Mouse (Mus musculus) hindbrain, embryonic 14.5 days (tissue): ENCODE results near the gene Cdk5r2. TPM values are rescaled to one million over a fixed set of nuclear protein-coding genes. Genes with fewer than 3 reads are reported as not detected.
"Not testable (repeated sequence)": the region's sequence is repeated elsewhere in the genome, so short reads cannot be mapped to it uniquely, and the experiment has no call there.

Experiments
- ATAC-seq: fragments of 200-750 bp; cut with Nextera tagmentation; 2 replicates; pipeline ENCODE4 v1.8.0; 2017; ENCODE audit warnings: moderate number of reproducible peaks, mild to moderate bottlenecking, moderate TSS enrichment, moderate library complexity; ENCODE audit not compliant: low FRiP score
- DNase-seq: peaks from one replicate; pipeline ENCODE4 v3.0.0-alpha.2; 2015; ENCODE audit warnings: low spot score
- H3K27ac ChIP-seq: fragments of 300-500 bp; sonication (generic); 2 replicates; pipeline ENCODE4 v1.5.1; 2014; ENCODE audit warnings: mild to moderate bottlenecking, moderate library complexity
- H3K27me3 ChIP-seq: fragments of 300-500 bp; sonication (generic); 2 replicates; pipeline ENCODE4 v1.6.1; 2014; ENCODE audit warnings: mild to moderate bottlenecking, low read length, mixed read lengths; ENCODE audit not compliant: control insufficient read depth, insufficient read depth
- H3K36me3 ChIP-seq: fragments of 300-500 bp; sonication (generic); replicated peaks from 2 replicates; pipeline ENCODE4 v1.6.1; 2014; ENCODE audit not compliant: control insufficient read depth, insufficient read depth
- H3K4me1 ChIP-seq: fragments of 300-500 bp; sonication (generic); replicated peaks from 2 replicates; pipeline ENCODE4 v1.6.1; 2014; ENCODE audit warnings: antibody characterized with exemption, low read length, mixed read lengths; ENCODE audit not compliant: control insufficient read depth, insufficient read depth
- H3K4me2 ChIP-seq: fragments of 300-500 bp; sonication (generic); replicated peaks from 2 replicates; pipeline ENCODE4 v1.6.1; 2014; ENCODE audit warnings: mild to moderate bottlenecking, moderate library complexity
- H3K4me3 ChIP-seq: fragments of 300-500 bp; sonication (generic); replicated peaks from 2 replicates; pipeline ENCODE4 v1.5.1; 2014; ENCODE audit warnings: mild to moderate bottlenecking, low read length
- H3K9ac ChIP-seq: fragments of 300-500 bp; sonication (generic); 2 replicates; pipeline ENCODE4 v1.6.1; 2014
- H3K9me3 ChIP-seq: fragments of 300-500 bp; sonication (generic); 2 replicates; pipeline ENCODE4 v1.6.1; 2016; ENCODE audit warnings: low read length; ENCODE audit not compliant: control insufficient read depth
- WGBS: fragments of 180-500 bp; shearing (Covaris S2); extraction: QIAGEN DNeasy Blood & Tissue Kit; methylation state at CpG from one replicate; pipeline ENCODE4 v1.1.7; 2014; 5-methylcytosine and 5-hydroxymethylcytosine counted together
- polyA plus RNA-seq: library from polyadenylated mRNA; unstranded; fragments of >200 nt; fragmentation: Nextera tagmentation; extraction: Ambion mirVana; gene quantifications from 2 replicates; pipeline ENCODE4 v1.2.1, GENCODE M21; 2014

Gene Cdk5r2
- polyA plus RNA-seq, 1 experiment from 2014 or later: 23.3 TPM

- not testable (repeated sequence) for H3K9ac ChIP-seq, H3K4me3 ChIP-seq, H3K36me3 ChIP-seq, DNase-seq, ATAC-seq, H3K27ac ChIP-seq, H3K9me3 ChIP-seq, H3K4me2 ChIP-seq, H3K27me3 ChIP-seq, H3K4me1 ChIP-seq
- 87% methylated on average over 6 of the region's 6 CpGs for WGBS
Measured at GRCm38 (mm10) chr1:74815965-74816364, 38.8 kb upstream of the Cdk5r2 start.

GRCm38 (mm10) chr1:74816612-74817199, 38.0 kb upstream of the Cdk5r2 start:
- Histone ChIP-seq H3K27ac (peak overlapping the region; percentile 86), H3K4me3 (peak overlapping the region; percentile 49), H3K9me3 (no peaks in the 10 kb centered on the region), H3K4me2 (peak overlapping the region; percentile 68), H3K4me1 (peaks cover 8% of the 10 kb centered on the region), H3K36me3 (no peaks in the 10 kb centered on the region), H3K27me3 (no peaks in the 10 kb centered on the region), H3K9ac (peak overlapping the region; percentile 71)
- peak; percentile 90 for ATAC-seq
- 5% methylated on average over 38 of the region's 38 CpGs for WGBS
- peak; percentile 90 for DNase-seq

DNA sequence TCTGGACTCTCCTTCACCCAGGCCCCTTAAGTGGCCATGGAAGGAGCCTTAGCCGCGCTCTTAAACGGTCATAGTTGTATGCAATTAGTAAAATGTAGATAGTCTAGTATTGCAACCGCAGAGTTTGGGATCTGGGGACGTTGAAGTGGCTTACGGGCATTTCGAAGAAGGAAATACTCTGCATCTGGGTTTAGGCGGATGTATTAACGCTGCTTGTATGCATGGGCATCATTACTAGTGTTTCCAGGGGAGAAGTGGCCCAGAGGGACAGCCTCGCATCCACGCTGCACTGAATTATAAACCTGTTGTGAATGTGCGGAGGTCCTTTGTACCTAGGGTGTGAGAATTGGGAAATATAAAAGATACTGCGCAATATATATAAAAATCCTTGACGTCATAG, 37.5 kb upstream of the Cdk5r2 start:
- Histone ChIP-seq H3K9ac (peak overlapping the region; percentile 71), H3K4me2 (peak overlapping the region; percentile 68), H3K36me3 (no peaks in the 10 kb centered on the region), H3K27me3 (no peaks in the 10 kb centered on the region), H3K9me3 (no peaks in the 10 kb centered on the region), H3K27ac (peak overlapping the region; percentile 86), H3K4me3 (peak overlapping the region; percentile 49), H3K4me1 (peaks cover 8% of the 10 kb centered on the region)
- no peak for DNase-seq
- ATAC-seq: 0 out of 2 replicates have a peak, but pooled peaks have one; percentile 10
- WGBS: 14% methylated on average over 14 of the region's 14 CpGs

DNA sequence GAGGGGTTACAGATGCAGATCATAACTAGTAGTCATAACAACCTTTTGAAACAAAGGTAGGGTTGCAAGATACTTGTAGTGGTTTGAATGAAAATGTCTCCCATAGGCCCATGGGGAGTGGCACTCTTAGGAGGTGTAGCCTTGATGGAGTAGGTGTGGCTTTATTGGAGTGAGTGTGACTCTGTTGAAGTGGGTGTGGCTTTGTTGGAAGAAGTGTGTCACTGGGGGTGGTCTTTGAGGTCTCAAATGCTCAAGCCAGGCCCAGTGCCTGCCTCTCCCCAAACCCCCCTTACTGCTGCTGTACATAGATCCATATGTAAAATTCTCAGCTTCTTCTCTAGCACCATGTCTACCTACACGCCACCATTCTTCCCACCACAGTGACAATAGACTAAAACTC, 36.2 kb upstream of the Cdk5r2 start:
- no peak for DNase-seq
- Histone ChIP-seq H3K27me3 (no peaks in the 10 kb centered on the region), H3K9ac (no peak overlapping the region), H3K4me3 (no peak overlapping the region), H3K4me1 (peaks cover 8% of the 10 kb centered on the region), H3K27ac (no peak overlapping the region), H3K36me3 (no peaks in the 10 kb centered on the region), H3K4me2 (no peak overlapping the region), H3K9me3 (no peaks in the 10 kb centered on the region)
- 96% methylated on average over 1 of the region's 1 CpGs for WGBS
- ATAC-seq: no peak

DNA sequence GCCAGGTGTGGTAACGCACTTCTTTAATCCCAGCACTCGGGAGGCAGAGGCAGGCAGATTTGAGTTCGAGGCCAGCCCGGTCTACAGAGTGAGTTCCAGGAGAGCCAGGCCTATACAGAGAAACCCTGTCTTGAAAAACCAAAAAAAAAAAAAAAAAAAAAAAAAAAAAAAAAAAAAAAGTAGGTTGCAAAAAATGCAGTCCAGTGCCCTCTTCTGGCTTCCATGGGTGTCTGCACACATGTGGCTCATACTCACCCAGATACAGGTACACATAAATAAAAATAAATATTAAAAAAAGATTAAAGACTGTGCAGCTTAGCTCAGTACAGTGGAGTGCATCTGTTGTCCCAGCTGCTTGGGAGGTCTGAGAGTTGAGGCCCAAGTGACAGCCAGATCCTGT, 31.1 kb upstream of the Cdk5r2 start:
- WGBS: 90% methylated on average over 4 of the region's 4 CpGs
- not testable (repeated sequence) for ATAC-seq

GRCm38 (mm10) chr1:74824518-74825302, 30.0 kb upstream of the Cdk5r2 start:
- H3K27ac ChIP-seq: no peak overlapping the region; the same call in 1 of the 2 replicates
- WGBS: 5% methylated on average over 14 of the region's 14 CpGs
- no peak for ATAC-seq

More for the DNA sequence above, 31.1 kb upstream of the Cdk5r2 start:
- H3K9ac ChIP-seq, H3K27me3 ChIP-seq, DNase-seq, H3K9me3 ChIP-seq, H3K4me2 ChIP-seq, H3K4me1 ChIP-seq, H3K36me3 ChIP-seq, H3K4me3 ChIP-seq, H3K27ac ChIP-seq: not testable (repeated sequence)

GRCm38 (mm10) chr1:74830061-74830460, 24.7 kb upstream of the Cdk5r2 start:
- DNase-seq (no peak), ATAC-seq (no peak)

More at GRCm38 (mm10) chr1:74824518-74825302, 30.0 kb upstream of the Cdk5r2 start:
- Histone ChIP-seq H3K9ac (no peak overlapping the region), H3K4me1 (no peaks in the 10 kb centered on the region), H3K4me2 (no peak overlapping the region), H3K9me3 (no peaks in the 10 kb centered on the region), H3K27me3 (no peaks in the 10 kb centered on the region), H3K36me3 (no peaks in the 10 kb centered on the region), H3K4me3 (no peak overlapping the region)
- DNase-seq: no peak

GRCm38 (mm10) chr1:74833255-74833654, 21.5 kb upstream of the Cdk5r2 start:
- 87% methylated on average over 3 of the region's 3 CpGs for WGBS

More at GRCm38 (mm10) chr1:74830061-74830460, 24.7 kb upstream of the Cdk5r2 start:
- Histone ChIP-seq H3K36me3 (no peaks in the 10 kb centered on the region), H3K4me1 (no peaks in the 10 kb centered on the region), H3K9me3 (no peaks in the 10 kb centered on the region), H3K9ac (no peak overlapping the region), H3K4me2 (no peak overlapping the region), H3K4me3 (no peak overlapping the region), H3K27me3 (no peaks in the 10 kb centered on the region), H3K27ac (no peak overlapping the region)
- WGBS: 84% methylated on average over 9 of the region's 9 CpGs

DNA sequence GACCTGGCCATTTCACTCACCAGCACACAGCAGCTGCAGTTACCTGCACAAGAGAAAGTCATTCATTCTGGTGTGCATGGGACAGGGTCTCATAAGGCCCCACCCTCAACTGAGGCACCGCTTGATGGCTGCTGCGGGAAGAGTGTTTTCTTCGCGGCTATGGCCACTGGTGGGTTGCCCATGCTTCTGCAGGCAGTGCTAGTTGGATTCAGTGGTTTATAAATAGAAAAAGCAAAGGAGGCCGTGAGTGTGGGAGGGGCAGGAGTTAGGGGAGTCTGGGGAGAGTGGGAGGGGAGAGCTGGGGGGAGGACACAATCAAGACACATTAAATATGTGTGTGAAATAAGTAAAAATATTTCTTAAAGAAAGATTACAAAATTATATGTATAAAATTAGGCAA, 11.6 kb upstream of the Cdk5r2 start:
- Histone ChIP-seq H3K4me2 (no peak overlapping the region), H3K4me3 (no peak overlapping the region), H3K27ac (no peak overlapping the region), H3K9ac (no peak overlapping the region), H3K4me1 (no peaks in the 10 kb centered on the region), H3K36me3 (no peaks in the 10 kb centered on the region), H3K27me3 (no peaks in the 10 kb centered on the region), H3K9me3 (no peaks in the 10 kb centered on the region)
- 88% methylated on average over 5 of the region's 5 CpGs for whole genome bisulfite sequencing
- no peak for DNase-seq
- ATAC-seq: no peak

More at GRCm38 (mm10) chr1:74833255-74833654, 21.5 kb upstream of the Cdk5r2 start:
- DNase-seq (no peak), ATAC-seq (no peak)
- H3K27ac ChIP-seq: no peak overlapping the region
- no peak overlapping the region for H3K4me2 ChIP-seq
- H3K9me3 ChIP-seq: no peaks in the 10 kb centered on the region
- H3K4me3 ChIP-seq: no peak overlapping the region
- H3K27me3 ChIP-seq: no peaks in the 10 kb centered on the region
- no peaks in the 10 kb centered on the region for H3K36me3 ChIP-seq
- H3K4me1 ChIP-seq: no peaks in the 10 kb centered on the region
- no peak overlapping the region for H3K9ac ChIP-seq
